Mouse (Mus musculus): ENCODE measurements around the gene Trpm8. TPM values are rescaled to one million over a fixed set of nuclear protein-coding genes. Genes with fewer than 3 reads are reported as not detected.

Trpm8 gene
- polyA plus RNA-seq, 1 experiment from 2014 or later = not detected

DNA sequence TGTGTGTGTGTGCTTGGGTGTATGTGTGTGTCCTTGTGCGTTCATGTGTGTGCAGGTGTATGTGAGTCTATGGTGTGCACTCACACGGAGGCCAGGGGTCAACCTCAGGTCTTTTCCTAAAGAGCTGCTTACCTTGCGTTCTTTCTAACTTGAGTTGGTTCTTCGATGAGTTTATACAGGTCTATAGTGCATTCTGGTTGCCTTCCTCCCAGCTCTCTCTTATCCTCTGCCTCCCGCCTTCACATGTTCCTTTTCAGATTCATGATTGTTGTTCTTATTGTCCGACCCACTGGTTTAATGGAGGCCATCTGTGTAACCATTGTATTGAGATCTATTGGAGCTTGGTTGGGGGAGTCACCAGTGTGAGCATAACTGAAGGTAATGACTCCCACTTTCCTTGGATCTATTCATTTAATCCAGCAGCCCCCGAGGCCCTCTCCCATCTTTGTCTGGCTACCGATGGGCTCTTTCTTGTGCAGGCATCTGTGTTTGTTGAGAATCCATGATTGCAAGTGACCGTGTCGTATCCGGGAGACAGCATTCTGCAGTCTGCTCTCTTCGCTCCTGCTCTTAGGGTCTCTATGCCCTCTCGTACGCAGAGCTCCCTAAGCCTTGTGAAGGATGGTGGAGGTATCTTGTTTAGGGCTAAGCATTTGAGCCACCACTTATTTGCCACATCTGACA, 24.7 kb downstream of the Trpm8 start:
- no peak overlapping the region for H3K27ac ChIP-seq
- H3K36me3 ChIP-seq (replicated peaks) = no peaks in the 10 kb centered on the region
- peaks cover 92% of the 10 kb centered on the region for H3K9me3 ChIP-seq
- 0 out of 2 replicates have a peak, but pooled peaks have one; percentile 9 for ATAC-seq (ENCODE audit: low FRiP score)
- H3K27me3 ChIP-seq = no peaks in the 10 kb centered on the region
- H3K4me1 ChIP-seq = no peaks in the 10 kb centered on the region
- 65% methylated on average over 14 of the region's 14 CpGs for WGBS
- no peak overlapping the region for H3K4me2 ChIP-seq
- no peak overlapping the region for H3K9ac ChIP-seq
- H3K4me3 ChIP-seq (replicated peaks) = no peak overlapping the region

GRCm38 (mm10) chr1:88303762-88304161, 26.3 kb downstream of the Trpm8 start:
- H3K36me3 ChIP-seq (replicated peaks) = no peaks in the 10 kb centered on the region
- no peak overlapping the region for H3K27ac ChIP-seq
- 66% methylated on average over 6 of the region's 6 CpGs for WGBS
- no peak overlapping the region for H3K4me2 ChIP-seq
- H3K9ac ChIP-seq = no peak overlapping the region
- H3K4me3 ChIP-seq (replicated peaks) = no peak overlapping the region
- no peaks in the 10 kb centered on the region for H3K4me1 ChIP-seq
- H3K27me3 ChIP-seq = no peaks in the 10 kb centered on the region
- ATAC-seq (ENCODE audit: low FRiP score) = no peak
- H3K9me3 ChIP-seq = peaks cover 94% of the 10 kb centered on the region

DNA sequence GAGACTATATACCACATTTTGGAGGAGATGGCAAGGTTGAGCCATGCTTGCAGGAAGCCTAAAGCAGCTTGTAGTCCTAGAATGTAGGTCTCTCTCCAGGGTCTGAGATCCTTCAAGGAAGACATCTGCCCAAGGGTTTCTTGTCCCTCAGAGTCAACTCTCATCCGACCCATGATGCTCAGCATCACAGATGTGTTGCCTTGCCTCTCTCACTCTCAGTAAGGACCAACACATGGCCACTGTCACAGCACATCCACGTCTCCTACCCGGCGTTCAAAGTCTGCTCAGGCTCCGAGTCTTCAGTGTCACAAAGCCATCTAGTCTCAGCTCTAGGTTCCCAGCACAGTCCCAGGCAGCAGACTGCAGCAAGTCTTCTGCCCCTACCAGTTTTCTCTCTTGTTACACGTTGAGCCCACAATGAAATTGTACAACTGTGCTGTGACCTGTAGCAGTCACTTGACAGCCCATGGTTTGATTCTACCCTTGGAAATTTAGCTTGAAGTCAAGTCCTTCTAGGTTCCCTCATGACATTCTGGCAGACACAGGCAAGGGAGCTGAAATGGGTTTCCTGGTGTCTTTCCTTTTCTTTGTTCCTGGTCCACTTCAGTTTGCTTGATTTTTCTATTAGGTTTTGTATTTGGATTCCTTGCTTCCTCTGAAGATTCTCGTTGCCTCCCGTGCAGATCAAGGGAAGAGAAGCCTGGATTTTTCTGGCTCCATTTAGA, 27.0 kb downstream of the Trpm8 start:
- H3K36me3 ChIP-seq (replicated peaks) = no peaks in the 10 kb centered on the region
- no peak overlapping the region for H3K9ac ChIP-seq
- H3K4me3 ChIP-seq (replicated peaks) = no peak overlapping the region
- no peaks in the 10 kb centered on the region for H3K27me3 ChIP-seq
- no peak overlapping the region for H3K4me2 ChIP-seq
- 63% methylated on average over 8 of the region's 8 CpGs for WGBS
- no peak for ATAC-seq (ENCODE audit: low FRiP score)
- no peaks in the 10 kb centered on the region for H3K4me1 ChIP-seq
- peaks cover 94% of the 10 kb centered on the region for H3K9me3 ChIP-seq
- no peak overlapping the region for H3K27ac ChIP-seq

GRCm38 (mm10) chr1:88305018-88305795, 27.7 kb downstream of the Trpm8 start:
- Histone ChIP-seq H3K4me1 (no peaks in the 10 kb centered on the region), H3K4me2 (no peak overlapping the region), H3K9me3 (peaks cover 94% of the 10 kb centered on the region), H3K9ac (no peak overlapping the region), H3K27me3 (no peaks in the 10 kb centered on the region), H3K36me3 (replicated peaks) (no peaks in the 10 kb centered on the region), H3K4me3 (replicated peaks) (no peak overlapping the region), H3K27ac (no peak overlapping the region)
- 46% methylated on average over 6 of the region's 6 CpGs for WGBS
- no peak for ATAC-seq (ENCODE audit: low FRiP score)

- Histone ChIP-seq H3K27ac (no peak overlapping the region), H3K4me2 (no peak overlapping the region), H3K4me3 (replicated peaks) (no peak overlapping the region), H3K27me3 (no peaks in the 10 kb centered on the region), H3K4me1 (no peaks in the 10 kb centered on the region), H3K9me3 (peaks cover 85% of the 10 kb centered on the region), H3K9ac (no peak overlapping the region), H3K36me3 (replicated peaks) (no peaks in the 10 kb centered on the region)
- ATAC-seq (ENCODE audit: low FRiP score) = no peak
- WGBS = 59% methylated on average over 1 of the region's 1 CpGs
Observed at GRCm38 (mm10) chr1:88306543-88306942, 29.1 kb downstream of the Trpm8 start.

DNA sequence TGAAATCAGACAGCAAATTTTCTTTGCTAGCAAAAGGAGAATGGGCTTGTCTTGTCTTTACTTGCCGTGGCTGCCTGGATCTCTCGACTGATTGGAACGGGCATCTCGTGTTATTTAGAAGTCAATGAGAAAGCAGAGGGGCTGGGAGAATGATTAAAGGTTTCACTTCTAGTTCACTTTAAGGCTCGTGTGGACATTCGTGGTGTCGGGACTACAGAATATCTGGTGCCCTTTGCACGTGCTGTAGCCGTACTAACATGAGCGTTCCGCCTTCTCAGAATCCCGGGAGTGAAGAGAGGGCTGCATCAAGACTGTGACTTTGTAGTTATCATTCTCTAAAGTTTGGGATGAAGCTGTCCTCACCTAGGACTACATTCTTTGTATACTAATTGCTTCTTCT, 29.7 kb downstream of the Trpm8 start:
- Histone ChIP-seq H3K9ac (no peak overlapping the region), H3K9me3 (peaks cover 79% of the 10 kb centered on the region), H3K4me2 (no peak overlapping the region), H3K4me3 (replicated peaks) (no peak overlapping the region), H3K4me1 (no peaks in the 10 kb centered on the region), H3K27me3 (no peaks in the 10 kb centered on the region), H3K36me3 (replicated peaks) (no peaks in the 10 kb centered on the region), H3K27ac (no peak overlapping the region)
- ATAC-seq (ENCODE audit: low FRiP score) = no peak
- WGBS = 68% methylated on average over 12 of the region's 12 CpGs

DNA sequence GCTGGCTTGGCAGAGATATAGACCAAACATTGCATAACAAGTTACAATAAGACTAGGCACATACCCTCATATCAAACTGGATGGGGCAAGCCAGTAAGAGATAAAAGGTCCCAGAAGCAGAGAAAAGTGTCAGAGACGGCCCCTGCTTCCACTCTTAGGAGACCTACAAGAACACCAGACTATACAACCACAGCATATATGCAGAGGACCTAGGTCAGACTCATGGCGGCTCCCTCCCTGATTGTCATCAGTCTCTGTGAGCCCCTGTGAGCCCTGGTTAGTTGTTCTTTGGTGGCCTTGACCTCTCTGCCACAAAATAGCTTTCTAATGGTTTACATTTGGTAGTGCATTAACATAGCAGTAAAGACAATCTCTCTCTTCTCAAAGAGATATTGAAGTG, 31.6 kb downstream of the Trpm8 start:
- no peak overlapping the region for H3K4me3 ChIP-seq (replicated peaks)
- H3K27me3 ChIP-seq = no peaks in the 10 kb centered on the region
- no peaks in the 10 kb centered on the region for H3K36me3 ChIP-seq (replicated peaks)
- 44% methylated on average over 2 of the region's 2 CpGs for WGBS
- no peak overlapping the region for H3K4me2 ChIP-seq
- ATAC-seq (ENCODE audit: low FRiP score) = no peak
- no peak overlapping the region for H3K9ac ChIP-seq
- peaks cover 64% of the 10 kb centered on the region for H3K9me3 ChIP-seq
- no peak overlapping the region for H3K27ac ChIP-seq
- H3K4me1 ChIP-seq = no peaks in the 10 kb centered on the region

DNA sequence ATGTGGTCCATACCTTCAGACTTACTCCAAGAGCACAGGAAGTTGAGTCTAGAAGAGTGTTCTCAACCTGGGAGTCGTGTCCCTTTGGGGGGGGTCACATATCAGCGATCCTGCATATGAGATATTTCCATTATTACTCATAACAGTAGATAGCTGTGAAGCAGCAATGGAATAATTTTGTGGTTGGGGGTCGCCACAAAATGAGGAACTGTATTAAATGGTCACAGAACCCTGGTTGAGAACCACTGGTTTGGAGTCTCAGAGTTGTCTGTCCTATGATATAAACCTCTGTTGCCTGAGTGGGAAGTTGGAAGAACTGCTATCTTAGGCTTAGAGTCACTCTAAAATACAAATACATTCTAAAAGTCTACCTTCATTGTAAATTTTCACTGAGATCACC, 32.4 kb downstream of the Trpm8 start:
- no peaks in the 10 kb centered on the region for H3K27me3 ChIP-seq
- H3K36me3 ChIP-seq (replicated peaks) = no peaks in the 10 kb centered on the region
- H3K4me3 ChIP-seq (replicated peaks) = no peak overlapping the region
- H3K4me2 ChIP-seq = no peak overlapping the region
- peaks cover 56% of the 10 kb centered on the region for H3K9me3 ChIP-seq
- no peaks in the 10 kb centered on the region for H3K4me1 ChIP-seq
- no peak overlapping the region for H3K27ac ChIP-seq
- whole genome bisulfite sequencing = 53% methylated on average over 3 of the region's 3 CpGs
- H3K9ac ChIP-seq = no peak overlapping the region
- peak; percentile 2; the same call in 1 of the 2 replicates for ATAC-seq (ENCODE audit: low FRiP score)

DNA sequence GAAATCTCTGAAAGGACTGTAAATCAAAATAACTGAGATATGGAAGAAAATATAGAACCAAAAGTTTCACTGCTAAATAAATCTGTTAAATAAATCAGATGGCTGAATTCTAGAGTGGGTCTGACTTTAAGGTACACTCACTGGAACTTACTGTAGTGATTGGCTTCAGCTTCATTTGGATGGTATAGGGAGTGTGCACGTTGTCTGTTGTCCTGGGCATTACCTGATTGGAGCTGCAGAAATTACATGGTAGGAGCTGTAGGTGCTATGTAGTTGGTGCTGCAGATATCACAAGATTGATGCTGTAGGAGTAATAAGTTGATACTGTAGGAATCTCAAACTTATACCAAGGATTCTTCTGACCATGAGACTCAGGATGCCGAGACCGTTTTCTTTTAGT, 32.9 kb downstream of the Trpm8 start:
- Histone ChIP-seq H3K4me3 (replicated peaks) (no peak overlapping the region), H3K27me3 (no peaks in the 10 kb centered on the region), H3K27ac (no peak overlapping the region), H3K4me1 (no peaks in the 10 kb centered on the region), H3K36me3 (replicated peaks) (no peaks in the 10 kb centered on the region), H3K4me2 (no peak overlapping the region), H3K9ac (no peak overlapping the region), H3K9me3 (peaks cover 52% of the 10 kb centered on the region)
- WGBS = 71% methylated on average over 3 of the region's 3 CpGs
- ATAC-seq (ENCODE audit: low FRiP score) = peak; percentile 37; the same call in 1 of the 2 replicates

GRCm38 (mm10) chr1:88317279-88317678, 39.8 kb downstream of the Trpm8 start:
- Histone ChIP-seq H3K27me3 (no peaks in the 10 kb centered on the region), H3K36me3 (replicated peaks) (no peaks in the 10 kb centered on the region), H3K27ac (no peak overlapping the region), H3K4me1 (no peaks in the 10 kb centered on the region), H3K4me3 (replicated peaks) (no peak overlapping the region), H3K9me3 (no peaks in the 10 kb centered on the region), H3K4me2 (no peak overlapping the region), H3K9ac (no peak overlapping the region)
- ATAC-seq (ENCODE audit: low FRiP score) = no peak
- 84% methylated on average over 1 of the region's 1 CpGs for WGBS

DNA sequence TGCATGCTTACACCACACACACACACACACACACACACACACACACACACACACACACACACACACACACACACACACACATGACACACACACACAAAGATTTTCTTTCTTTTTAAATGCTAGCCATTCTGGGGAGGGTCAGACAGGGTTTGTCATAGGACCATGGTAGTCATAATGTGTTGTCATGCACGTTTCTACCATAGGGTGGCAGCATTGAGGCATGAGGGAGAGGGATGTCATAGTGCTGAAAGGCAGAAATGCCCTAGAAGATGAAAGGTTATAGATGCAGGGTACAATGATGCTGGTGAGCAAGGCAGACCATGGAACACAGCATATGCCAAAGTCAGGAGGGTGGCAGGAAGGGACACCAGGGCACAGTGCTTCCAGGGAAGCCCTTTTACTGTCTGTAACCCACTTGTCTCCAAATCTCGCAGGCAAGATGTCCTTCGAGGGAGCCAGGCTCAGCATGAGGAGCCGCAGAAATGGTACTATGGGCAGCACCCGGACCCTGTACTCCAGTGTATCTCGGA, 41.1 kb downstream of the Trpm8 start:
- Histone ChIP-seq H3K4me3 (replicated peaks) (no peak overlapping the region), H3K9ac (no peak overlapping the region), H3K9me3 (no peaks in the 10 kb centered on the region), H3K27ac (no peak overlapping the region), H3K36me3 (replicated peaks) (no peaks in the 10 kb centered on the region), H3K4me2 (no peak overlapping the region), H3K4me1 (no peaks in the 10 kb centered on the region), H3K27me3 (no peaks in the 10 kb centered on the region)
- 75% methylated on average over 6 of the region's 6 CpGs for WGBS
- no peak for ATAC-seq (ENCODE audit: low FRiP score)

GRCm38 (mm10) chr1:88320821-88321395, 43.4 kb downstream of the Trpm8 start:
- no peaks in the 10 kb centered on the region for H3K27me3 ChIP-seq
- no peak overlapping the region for H3K27ac ChIP-seq
- H3K4me3 ChIP-seq (replicated peaks) = no peak overlapping the region
- H3K4me2 ChIP-seq = no peak overlapping the region
- no peaks in the 10 kb centered on the region for H3K4me1 ChIP-seq
- H3K9ac ChIP-seq = no peak overlapping the region
- no peak for ATAC-seq (ENCODE audit: low FRiP score)
- H3K36me3 ChIP-seq (replicated peaks) = no peaks in the 10 kb centered on the region
- no peaks in the 10 kb centered on the region for H3K9me3 ChIP-seq
- 75% methylated on average over 7 of the region's 7 CpGs for WGBS
